Mouse (Mus musculus) heart, adult 8-10 months (tissue): ENCODE measurements around the gene Fam168a. TPM values are rescaled to one million over a fixed set of nuclear protein-coding genes. Genes with fewer than 3 reads are reported as not detected.

Experiments used
- DNase-seq: peaks from one replicate; pipeline ENCODE4 v3.0.0; 2022; ENCODE audit warnings: low spot score
- total RNA-seq, 4 experiments: library from RNA; stranded (reverse); gene quantifications; 2 replicates each; pipeline ENCODE4 v1.2.4; 2022

The Fam168a gene
- total RNA-seq, result 10 to 100 TPM; 32.7 to 35.7 (median 34.1) TPM

DNA sequence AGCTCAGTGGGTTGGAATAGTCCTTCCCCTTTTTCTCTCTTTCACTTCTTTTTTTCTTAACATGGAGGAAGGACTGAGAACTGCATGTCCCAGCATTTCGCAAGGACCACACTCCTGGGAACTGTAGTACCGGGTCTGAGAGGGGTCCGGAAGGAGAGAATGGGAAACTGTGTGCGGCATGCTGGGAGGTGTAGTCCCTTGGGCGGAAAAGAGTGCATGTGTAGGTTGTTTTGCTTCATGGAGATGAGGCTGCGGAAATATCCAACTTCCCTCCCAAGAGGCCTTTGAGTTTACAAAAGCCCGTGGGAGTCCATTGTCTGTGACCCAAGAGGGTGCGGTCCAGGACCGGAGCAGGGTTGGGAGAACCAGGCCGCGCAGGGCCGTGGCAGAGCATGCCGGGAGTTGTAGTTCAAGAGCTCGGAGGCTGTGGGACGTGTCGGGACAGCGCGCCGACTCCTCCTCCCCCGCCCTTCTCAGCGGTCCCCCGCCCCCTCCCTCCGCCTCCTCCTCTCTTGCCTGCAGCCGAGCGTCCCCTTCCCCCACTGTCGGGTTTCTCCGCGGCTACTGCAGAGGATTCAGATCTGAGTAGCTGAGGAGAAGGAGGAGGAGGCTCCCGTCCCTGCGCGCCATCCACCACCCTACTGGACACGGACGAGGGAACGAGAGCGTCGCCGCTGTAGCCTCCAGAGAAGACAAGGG, at the start of gene Fam168a:
Fam168a (plus strand) TSS at position 493 of the 699 bp plus-strand sequence.
- DNase-seq, result peak; percentile 94

DNA sequence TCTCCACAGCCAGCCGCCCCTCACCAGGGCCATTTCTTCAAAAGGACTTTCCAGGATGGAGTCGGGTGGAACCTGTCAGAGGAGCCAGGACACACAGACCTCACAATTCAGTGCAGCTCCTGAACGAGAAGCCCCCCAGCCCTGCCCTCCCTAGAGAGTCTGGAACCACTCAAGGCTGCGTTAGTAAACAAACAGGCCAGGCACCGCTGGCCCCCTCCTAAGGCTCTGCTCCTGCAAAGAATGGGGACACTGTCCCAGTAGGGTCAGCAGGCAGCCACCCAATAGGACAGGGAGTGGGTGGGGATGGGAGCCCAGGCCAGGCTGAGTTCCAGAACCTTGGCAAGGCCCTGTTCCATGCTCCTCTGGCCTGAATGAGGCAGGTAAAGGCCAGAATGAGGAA, 49.7 kb upstream of the Fam168a start:
- no peak for DNase-seq

DNA sequence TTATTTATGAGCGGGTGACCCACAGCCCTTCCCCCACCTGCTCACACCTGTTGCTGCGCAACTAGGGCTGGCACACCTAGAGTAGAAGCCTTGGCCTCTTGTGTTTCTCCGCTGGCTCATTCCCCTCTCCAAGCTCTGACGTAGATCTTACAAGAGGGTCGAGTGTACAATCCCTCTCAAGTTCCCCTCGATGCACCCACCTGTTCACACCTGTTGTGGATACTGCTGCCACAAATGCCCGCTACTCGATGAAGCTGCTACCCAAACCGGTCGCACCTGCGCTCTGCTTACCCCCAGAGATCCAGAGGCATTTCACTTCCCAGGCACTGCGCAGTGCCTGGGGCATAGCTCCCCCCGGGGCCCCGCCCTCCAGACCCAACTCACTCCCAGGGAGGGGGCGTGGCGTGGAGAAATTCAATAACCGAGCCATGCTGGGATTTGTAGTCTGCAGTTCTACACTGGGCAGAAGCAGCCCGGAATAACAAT, 48.3 kb upstream of the Fam168a start:
- no peak for DNase-seq

DNA sequence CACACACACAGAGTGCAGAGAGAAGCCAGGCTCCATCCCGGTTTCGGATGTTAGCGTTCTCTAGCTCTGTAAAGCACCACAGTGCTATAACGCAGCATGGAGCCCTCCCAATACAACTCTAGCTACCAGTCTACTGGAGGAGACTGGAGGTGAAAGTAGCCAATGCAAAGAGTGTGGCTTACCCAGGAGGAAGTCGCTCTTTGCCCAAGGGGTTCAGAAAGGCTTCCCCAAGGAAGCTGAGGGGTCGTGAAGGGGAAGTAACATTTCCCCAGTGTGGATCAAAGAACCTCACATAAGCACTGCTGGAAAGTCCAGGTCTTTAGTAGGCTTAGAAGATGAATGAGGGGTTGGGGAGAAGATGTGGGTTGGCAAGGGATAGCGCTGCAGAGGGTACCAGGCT, 45.2 kb upstream of the Fam168a start:
- DNase-seq, result no peak

DNA sequence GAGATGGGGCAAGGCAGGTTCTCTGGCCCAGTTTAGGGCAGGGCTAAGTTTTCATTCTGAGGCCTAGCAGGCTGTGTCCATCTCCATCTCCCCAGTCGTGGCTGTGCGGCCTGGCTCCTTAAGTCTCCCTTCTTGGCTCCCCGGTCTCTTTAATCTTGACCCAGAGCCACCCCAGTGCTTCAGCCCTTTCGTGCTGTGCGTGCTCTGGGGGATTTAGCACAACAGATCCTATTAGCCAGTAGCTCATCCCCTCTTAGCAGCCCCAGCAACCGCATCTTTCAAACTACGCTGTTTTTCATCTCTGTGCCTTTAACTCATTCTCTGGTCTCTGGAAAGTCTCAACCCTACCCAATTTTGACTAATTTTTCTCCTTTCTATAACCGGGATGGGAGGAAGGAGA, 44.2 kb upstream of the Fam168a start, which contains the start of gene Plekhb1:
Plekhb1 (minus strand) TSS at position 184 of the 400 bp plus-strand sequence.
- DNase-seq, result no peak

DNA sequence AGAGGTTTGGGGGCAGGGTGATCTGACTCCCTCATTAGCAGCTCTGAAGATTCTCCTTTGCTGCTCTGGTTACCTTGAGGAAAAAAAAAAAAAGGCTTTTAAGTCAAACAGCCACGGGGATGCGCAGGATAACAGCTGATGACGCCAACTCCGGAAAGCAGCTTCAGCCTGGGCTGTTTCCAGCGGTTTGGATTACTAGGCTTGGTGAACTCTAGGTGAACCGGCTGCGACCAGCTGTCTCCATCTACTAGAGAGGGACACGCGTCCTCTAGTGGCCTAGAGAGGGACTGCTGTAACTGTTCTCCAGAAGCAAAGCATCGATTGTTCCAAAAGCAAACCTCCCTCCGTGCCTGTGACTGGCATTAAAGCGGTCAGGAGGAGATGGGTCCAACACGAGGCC, 43.2 kb upstream of the Fam168a start:
- peak; percentile 94 for DNase-seq

DNA sequence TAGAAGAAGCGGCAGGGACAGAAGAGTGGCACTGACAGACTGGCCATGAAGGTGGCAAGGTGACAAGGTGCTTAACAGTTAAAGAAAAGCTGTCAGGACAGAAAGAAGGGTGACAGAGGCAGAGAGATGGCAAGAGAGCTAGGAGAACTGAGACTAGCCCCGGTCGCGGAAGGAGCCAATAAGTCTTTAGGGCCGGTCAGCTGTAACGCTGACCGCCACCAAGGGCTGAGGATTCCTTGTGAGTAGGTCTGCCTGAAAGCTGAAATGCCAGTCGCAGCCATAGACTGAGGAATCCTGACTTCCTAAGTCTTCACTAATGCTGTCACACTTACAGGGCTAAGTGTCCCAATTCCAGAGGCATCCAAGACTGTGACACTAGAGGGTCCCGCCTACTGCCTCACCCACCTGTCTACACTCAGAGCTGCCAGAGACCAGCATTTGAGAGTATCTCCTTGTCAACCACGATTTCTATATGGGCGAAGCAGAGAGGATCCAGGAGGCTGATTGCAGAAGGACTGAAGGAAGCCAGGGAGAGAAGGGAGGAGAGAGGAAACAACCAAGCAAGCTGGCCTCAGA, 42.6 kb upstream of the Fam168a start:
- DNase-seq, result no peak

DNA sequence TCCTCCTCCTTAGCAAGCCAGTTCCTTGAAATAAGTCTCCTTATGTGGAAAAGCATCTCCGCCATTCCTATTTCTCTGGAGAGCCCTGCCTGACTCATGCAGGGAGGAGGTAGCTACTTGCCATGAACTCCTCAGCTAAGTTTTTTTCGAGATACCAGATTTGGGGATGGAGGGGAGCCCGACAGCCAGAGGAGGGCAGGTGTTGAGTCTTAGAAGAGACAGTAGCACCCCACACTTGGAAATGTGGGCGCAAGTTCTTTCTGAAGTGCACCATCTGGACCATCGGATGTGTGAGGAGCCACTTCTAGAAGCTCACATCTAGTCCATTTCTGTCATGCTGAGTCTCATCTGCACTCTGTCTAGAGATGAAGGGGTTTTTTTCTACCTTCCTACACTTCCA, 35.8 kb upstream of the Fam168a start:
- no peak for DNase-seq

DNA sequence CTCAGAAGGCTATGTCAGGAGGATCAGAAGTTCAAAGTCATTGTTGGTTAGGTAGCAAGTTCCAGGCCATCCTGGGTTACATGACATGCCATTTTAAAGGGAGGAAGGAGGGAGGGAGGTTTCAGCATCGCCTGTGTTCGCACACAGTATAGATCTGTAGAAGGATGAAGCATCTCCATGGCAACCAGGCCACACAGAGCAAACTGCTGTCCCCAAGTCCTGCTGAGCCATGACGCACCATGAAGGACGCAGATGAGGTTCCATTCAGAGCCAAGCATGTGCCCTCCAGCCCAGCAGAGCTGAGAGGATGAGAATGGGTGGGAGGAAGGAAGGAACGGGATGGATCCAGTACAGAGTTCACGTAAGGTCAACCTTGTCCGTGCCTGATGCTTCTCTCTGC, 33.0 kb upstream of the Fam168a start:
- DNase-seq, result no peak

DNA sequence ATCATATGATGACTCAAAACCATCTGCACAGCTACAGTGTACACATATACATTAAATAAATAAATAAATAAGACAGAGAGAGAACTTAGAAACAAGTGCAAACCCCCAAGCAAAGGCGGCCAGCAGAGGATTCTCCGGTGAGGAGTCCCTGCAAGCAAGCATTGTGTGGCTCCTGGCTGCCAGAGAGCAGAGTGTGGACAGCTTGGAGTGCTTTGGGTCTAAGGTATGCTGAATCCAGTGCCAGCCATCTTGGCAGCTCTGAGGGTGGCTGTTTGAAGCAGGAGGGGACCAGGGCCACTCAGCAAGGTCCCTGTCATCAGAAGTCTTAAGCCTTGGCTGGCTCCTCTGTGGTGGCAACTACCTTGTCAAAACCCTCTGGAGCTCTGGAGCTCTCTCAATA, 31.5 kb upstream of the Fam168a start:
- DNase-seq, result no peak

DNA sequence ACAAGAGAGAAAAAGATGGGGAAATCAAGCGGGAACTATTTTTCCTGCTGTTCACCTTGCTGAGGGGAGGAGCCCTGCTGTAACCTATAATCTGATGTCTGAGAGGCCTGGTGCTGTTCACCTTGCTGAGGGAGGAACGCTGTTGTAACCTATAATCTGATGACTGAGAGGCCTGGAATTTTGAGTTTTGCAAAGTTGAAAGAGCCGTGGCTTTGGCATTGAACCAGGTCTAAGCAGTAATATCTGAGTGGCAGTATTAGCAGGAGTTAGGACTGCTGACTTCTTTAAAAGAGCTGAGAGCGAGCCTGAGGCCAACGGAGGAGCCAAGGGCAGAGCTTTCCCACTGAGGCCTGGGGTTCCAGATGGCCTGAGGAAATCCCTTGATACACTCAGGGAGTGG, 28.4 kb upstream of the Fam168a start:
- DNase-seq, result no peak

DNA sequence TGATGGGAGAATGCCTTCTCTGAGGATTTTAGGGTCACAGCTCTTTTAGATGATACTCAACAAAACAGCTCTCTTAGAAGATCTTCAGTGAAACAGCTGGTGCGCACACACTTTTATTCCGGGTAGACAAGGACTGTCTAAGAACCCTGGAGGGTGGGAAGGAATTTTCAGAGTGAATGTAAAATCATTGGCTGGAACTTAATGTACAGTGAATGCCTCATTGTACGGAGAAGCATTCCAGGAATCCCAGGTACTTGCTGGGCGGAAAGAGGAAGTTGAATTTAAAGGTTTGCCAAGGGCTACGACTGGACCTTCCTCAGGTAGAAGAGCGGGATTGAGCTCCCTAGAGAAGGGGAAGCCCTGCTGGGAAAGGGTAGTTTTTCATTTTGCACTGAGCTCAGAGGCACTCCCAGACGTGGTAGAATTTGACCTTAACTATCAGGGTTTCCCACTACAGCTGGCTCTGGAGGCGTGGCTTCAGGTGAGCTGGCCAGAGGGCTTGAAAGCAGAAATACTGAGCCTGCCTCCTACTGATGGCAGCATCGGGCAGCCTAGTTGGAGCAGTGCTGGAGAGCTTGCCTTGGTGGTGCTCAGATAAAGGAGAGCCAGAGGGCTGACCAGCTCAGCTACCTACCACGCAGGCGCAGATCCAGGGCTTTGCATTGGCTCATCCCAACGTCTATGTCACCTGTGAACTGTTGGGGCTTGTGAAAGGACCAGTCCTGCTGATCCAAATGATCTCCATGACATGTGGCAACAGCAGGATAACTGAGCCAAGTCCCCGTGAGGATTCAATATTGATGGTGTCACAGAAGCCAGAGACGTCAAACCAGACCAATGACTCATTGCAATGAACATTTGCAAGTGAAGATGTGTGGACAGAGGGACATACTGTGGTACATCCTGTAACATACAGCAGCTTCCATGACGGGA, 27.2 kb upstream of the Fam168a start:
- DNase-seq, result no peak

DNA sequence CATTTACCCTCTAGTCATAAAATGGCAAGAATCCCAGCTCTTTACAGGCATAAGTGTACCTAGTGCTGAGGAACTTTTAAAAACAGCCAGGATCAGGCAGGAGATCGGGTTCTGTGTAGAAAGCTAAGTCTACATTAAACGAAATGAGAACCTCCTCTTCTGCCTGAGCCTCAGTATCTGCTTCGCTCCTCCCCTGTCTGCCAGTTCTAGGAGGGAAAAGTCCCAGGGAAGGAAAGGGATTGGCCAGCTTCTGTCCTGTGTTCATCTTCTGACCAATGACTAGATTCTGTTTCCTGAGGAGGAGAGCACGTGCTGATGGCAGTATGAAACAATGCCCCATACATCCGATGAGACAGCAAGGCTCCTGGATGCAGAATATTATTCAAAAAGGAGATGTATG, 25.3 kb upstream of the Fam168a start:
- no peak for DNase-seq

DNA sequence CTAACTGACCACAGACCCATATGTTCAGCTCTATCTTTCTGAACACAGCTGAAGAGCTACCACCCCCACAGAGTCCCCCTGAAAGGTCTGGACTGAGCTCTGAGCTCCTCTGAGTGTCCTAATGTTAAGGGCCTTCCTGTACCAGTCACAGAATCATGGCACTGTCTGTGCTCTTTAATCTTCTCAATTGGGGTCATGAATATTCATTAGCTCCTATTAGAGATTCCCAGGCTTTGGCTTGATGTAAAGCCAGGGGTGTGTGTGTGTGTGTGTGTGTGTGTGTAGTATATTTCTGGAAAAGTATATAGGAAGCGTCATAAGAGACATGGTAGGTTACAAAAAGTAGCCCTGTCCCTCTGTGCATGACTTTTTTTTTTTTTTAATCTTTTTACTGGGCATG, 23.2 kb upstream of the Fam168a start:
- DNase-seq, result no peak

DNA sequence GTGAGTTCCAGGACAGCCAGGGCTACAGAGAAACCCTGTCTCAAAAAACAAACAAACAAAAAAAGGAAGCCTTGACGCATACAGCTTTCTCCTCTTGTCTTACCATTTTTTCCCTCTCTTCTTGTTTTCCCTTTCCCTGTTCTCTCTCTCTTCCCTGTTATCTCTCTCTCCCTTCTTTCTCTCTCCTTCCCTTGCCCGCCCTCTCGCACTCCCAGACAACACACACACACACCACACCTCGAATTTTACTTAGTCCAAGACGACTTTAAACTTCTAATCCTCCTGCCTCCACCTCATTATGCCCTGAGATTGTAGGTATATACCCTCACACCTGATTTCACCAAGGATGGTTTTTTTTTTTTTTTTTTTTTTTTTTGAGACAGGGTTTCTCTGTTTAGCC, 22.4 kb upstream of the Fam168a start:
- DNase-seq, result no peak

DNA sequence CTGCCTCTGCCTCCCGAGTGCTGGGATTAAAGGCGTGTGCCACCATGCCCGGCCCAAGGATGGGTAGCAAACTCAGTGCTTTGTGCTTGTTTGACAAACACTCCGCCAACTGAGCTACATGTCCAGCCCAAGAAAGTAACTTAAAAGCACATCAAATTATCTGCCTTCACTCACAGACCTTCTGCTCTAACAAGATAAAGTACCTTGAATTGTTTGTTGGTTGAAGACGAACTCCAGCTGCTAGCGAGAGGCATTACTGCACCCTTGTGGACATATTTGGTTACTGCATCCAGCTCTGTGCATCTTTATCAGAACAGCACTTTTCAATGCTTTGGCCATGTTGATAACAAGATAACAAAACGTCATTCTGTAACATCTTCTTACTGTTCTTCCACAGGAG, 21.9 kb upstream of the Fam168a start:
- peak; percentile 42 for DNase-seq

DNA sequence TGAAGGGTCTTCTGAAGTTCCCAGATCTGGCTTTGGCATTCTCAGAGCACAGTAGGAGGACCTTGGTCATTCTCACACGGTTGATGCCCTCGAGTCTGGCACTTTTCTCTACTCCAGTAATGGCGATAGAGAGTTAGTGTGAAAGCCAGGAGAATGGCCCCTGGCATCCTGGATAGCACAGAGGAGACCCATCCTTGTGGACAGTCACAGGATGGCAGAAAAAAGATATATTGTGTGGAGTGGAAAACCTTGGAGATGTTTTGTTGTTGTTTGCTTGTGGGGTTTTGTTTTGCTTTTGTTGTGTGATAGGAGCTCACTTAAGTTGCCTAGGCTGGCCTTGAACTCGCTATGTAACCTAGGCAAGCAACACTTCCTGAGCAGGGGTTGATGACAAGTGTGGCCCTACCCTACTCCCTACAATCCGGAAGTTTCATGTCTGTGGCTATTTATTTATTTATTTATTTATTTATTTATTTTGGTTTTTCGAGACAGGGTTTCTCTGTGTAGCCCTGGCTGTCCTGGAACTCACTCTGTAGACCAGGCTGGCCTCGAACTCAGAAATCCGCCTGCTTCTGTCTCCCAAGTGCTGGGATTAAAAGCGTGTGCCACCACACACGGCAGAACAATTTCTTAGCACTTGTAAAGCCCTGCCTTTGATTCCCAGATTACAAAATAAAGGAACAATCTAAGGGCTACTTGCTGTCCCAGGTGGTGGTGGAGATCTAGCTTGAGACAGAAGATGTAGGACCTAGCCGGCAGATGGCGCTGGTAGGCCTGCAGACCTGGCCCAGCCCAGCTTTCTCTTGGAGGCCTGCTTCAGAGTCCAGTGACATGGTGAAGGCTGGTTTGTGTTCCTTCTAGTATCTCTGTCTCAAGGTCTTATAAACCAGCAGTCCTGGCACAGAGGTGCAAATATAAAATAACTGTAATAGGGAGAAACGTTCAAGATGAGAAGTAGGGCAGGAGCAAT, 21.1 kb upstream of the Fam168a start:
- DNase-seq, result peak; percentile 65

DNA sequence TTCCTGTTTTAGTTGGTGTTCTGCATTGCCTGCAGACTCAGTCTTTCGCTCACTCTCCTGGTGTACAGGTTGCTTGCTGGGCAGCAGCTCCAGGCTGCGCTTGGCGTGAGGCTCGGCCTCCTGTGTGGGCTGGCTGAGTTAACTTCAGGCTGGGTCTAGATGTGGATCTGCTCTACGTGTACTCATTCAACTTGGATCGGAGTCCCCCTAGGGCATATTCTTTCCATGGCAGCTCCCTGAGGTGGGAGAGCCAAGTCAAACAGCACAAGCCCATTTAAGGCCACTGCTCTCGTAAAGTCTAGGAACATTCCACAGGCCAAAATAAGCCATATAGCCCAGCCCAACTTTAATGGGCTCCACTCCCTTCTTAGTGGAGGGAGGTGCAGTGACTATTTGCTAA, 18.0 kb upstream of the Fam168a start:
- no peak for DNase-seq

DNA sequence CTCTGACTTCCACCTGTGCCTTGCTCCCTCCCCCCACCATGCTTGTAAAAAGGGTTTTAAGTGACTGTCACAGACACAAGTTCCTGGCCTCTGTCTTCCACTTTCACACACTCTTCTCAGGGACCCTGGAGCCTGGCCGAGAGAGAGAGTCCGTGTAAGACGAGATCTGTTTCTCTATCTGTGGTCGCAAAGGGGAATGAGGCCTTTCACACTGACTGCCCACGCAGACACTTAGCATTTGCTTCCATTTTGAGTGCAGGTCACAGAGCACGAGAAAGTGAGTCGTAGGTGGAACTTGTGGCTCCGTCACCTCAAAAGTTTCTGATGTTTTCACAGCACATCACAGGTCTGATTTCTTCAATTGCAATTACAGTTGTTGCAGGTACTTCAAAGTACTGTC, 13.2 kb upstream of the Fam168a start:
- DNase-seq, result no peak

DNA sequence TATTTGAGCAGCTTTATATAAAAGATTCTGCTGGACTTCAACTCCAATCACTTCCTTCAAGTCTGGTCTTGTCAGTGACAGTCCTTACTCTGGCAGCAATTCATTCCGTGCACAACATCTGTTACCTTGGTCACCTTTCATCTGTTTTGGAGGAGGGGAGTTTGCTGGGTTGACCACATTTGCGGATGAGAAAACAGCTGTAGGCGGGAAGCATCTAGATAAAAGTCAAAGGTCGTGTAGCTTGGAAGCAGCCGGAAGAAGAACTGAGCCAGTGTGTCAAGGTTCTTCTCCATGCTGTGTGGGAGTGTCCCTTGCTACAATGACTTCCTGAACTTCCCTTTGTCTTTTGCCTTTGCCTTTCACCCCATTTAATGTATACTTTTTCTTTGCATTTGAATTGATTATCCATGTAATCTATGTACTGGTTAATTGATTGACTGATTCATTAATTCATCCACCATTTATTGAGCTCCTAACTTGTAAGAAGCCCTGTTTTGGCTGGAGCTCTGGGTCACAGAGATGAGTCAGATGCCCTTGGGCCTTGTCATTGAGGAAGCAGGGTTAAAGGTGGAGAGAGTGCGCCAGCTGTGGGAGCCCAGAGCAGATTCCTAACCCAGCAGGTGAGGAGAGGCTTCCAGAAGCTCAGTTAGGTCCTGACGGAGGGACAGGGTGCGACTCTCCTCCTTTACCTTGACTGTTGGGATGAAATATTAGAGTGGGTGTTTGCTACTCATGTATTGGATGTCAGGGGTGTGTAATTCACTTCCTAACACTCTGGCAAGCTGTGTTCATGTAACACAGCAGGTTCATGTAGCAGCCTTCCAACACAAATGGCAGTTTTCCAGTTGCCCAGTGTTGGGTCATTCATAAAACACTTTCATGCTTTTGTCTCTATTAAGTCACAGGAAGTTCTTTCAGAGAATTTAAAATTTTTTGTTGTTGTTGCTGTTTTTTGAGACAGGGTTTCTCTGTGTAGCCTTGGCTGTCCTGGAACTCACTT, 6.4 kb upstream of the Fam168a start:
- DNase-seq, result no peak
